ENCODE assay signal across 17 mouse cellular contexts in the genomic region with DNA sequence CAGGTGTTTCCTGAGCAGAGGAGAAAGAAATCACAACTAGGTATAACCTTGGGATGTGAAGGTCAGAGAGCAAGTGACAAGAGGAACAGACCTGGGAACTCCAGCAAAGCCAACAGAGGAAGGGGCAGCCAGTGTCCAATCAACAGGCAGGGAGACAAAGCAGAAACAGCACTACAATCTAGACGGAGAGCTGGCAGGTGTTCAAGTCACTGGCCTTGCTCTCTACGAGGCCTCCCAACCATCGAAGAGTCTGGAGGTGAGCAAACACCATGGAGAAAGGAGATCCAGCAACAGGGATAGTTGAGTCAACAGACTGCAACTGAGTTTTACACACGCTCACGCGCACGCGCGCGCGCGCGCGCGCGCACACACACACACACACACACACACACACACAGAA. TPM values are rescaled to one million over a fixed set of nuclear protein-coding genes. Genes with fewer than 3 reads are reported as not detected.
DNase-seq lines count a peak whose midpoint lies in the region; ATAC-seq and TF ChIP-seq lines count a peak whose summit lies in the region.
"Had no signal": no experiment of that assay in that cellular context is flagged by ENCODE, and none has a peak within 500 bp of the region (broad histone marks: within the 10 kb centered on the region; RNA-seq: fewer than 3 reads in every experiment).

No protein-coding gene starts in this region.

- no peak for TF ChIP-seq CTCF in intestine, postnatal 0 days (IDR thresholded peaks at IDR 0.05; ENCODE audit: low read depth)
- TF ChIP-seq CTCF in E14TG2a.4 (conservative IDR thresholded peaks at IDR 0.05; ENCODE audit: low read length): no peak

- H3K4me1 ChIP-seq in heart, embryonic 10.5 days: peaks cover 59% of the 10 kb centered on the region
- peaks cover 54% of the 10 kb centered on the region for H3K4me1 ChIP-seq in intestine, embryonic 15.5 days (replicated peaks)
- peaks cover 22% of the 10 kb centered on the region for H3K4me1 ChIP-seq in intestine, postnatal 0 days (replicated peaks; ENCODE audit: control insufficient read depth, insufficient read depth, low read length)
- peaks cover 95% of the 10 kb centered on the region for H3K4me1 ChIP-seq in E14TG2a.4 (replicated peaks; ENCODE audit: low read depth, low read length)
- peaks cover 29% of the 10 kb centered on the region for H3K4me1 ChIP-seq in embryonic facial prominence, embryonic 12.5 days
- H3K4me1 ChIP-seq: midbrain, embryonic 12.5 days; neural tube, embryonic 13.5 days had no signal

- peaks cover 3% of the 10 kb centered on the region; the same call in 1 of the 2 replicates for H3K27me3 ChIP-seq in heart, embryonic 10.5 days (ENCODE audit: insufficient read depth, poor library complexity, severe bottlenecking)
- H3K27me3 ChIP-seq in intestine, embryonic 15.5 days (replicated peaks): no peaks in the 10 kb centered on the region
- no peaks in the 10 kb centered on the region for H3K27me3 ChIP-seq in intestine, postnatal 0 days (replicated peaks; ENCODE audit: control insufficient read depth, insufficient read depth, low read length)
- no peaks in the 10 kb centered on the region for H3K27me3 ChIP-seq in E14TG2a.4 (ENCODE audit: insufficient read depth, low read length)
- no peaks in the 10 kb centered on the region for H3K27me3 ChIP-seq in embryonic facial prominence, embryonic 12.5 days
- H3K27me3 ChIP-seq: kidney, embryonic 15.5 days; limb, embryonic 13.5 days; lung, embryonic 15.5 days; midbrain, embryonic 12.5 days; neural tube, embryonic 13.5 days had no signal

- peak overlapping the region; percentile 67 for H3K27ac ChIP-seq in heart, embryonic 10.5 days
- H3K27ac ChIP-seq in intestine, embryonic 15.5 days: 0 out of 2 replicates have a peak overlapping the region, but pooled peaks have one; percentile 2
- no peak overlapping the region for H3K27ac ChIP-seq in intestine, postnatal 0 days (ENCODE audit: low read depth, low read length)
- 0 out of 2 replicates have a peak overlapping the region, but pooled peaks have one; percentile 17 for H3K27ac ChIP-seq in embryonic facial prominence, embryonic 12.5 days
- H3K27ac ChIP-seq: kidney, embryonic 15.5 days; limb, embryonic 13.5 days; midbrain, embryonic 12.5 days; neural tube, embryonic 13.5 days had no signal

- H3K9me3 ChIP-seq in heart, embryonic 10.5 days: no peaks in the 10 kb centered on the region
- no peaks in the 10 kb centered on the region for H3K9me3 ChIP-seq in intestine, embryonic 15.5 days
- H3K9me3 ChIP-seq in intestine, postnatal 0 days (ENCODE audit: control insufficient read depth): no peaks in the 10 kb centered on the region
- H3K9me3 ChIP-seq in E14TG2a.4 (ENCODE audit: low read length): no peaks in the 10 kb centered on the region
- H3K9me3 ChIP-seq in embryonic facial prominence, embryonic 12.5 days: no peaks in the 10 kb centered on the region
- H3K9me3 ChIP-seq: kidney, embryonic 15.5 days; limb, embryonic 13.5 days; lung, embryonic 15.5 days; midbrain, embryonic 12.5 days; neural tube, embryonic 13.5 days had no signal

- H3K4me2 ChIP-seq in intestine, embryonic 15.5 days (replicated peaks): no peak overlapping the region
- H3K4me2 ChIP-seq in intestine, postnatal 0 days (replicated peaks; ENCODE audit: low read depth): no peak overlapping the region
- H3K4me2 ChIP-seq in embryonic facial prominence, embryonic 12.5 days (replicated peaks): no peak overlapping the region
- H3K4me2 ChIP-seq: kidney, embryonic 15.5 days; limb, embryonic 13.5 days; lung, embryonic 15.5 days; midbrain, embryonic 12.5 days; neural tube, embryonic 13.5 days had no signal

- ATAC-seq in intestine, embryonic 15.5 days: no peak
- ATAC-seq in intestine, postnatal 0 days: no peak
- no peak for ATAC-seq in embryonic facial prominence, embryonic 12.5 days (ENCODE audit: insufficient number of reproducible peaks, insufficient read depth, low FRiP score, low TSS enrichment)
- ATAC-seq: inflammation-experienced regulatory T-cells, adult 6 months had no signal

- no peak overlapping the region for H3K4me3 ChIP-seq in heart, embryonic 10.5 days
- no peak overlapping the region for H3K4me3 ChIP-seq in intestine, embryonic 15.5 days (replicated peaks)
- H3K4me3 ChIP-seq in intestine, postnatal 0 days (ENCODE audit: low read depth, low read length): no peak overlapping the region
- peak overlapping the region; percentile 60 for H3K4me3 ChIP-seq in E14TG2a.4 (replicated peaks; ENCODE audit: low read length)
- H3K4me3 ChIP-seq in embryonic facial prominence, embryonic 12.5 days: no peak overlapping the region
- H3K4me3 ChIP-seq: erythroblast, embryonic 14.5 days; kidney, embryonic 15.5 days; limb, embryonic 13.5 days; lung, embryonic 15.5 days; midbrain, embryonic 12.5 days; neural tube, embryonic 13.5 days had no signal

- no peak for DNase-seq in heart, embryonic 10.5 days (ENCODE audit: low spot score)
- no peak for DNase-seq in heart, adult 11 months
- no peak for DNase-seq in thymus, adult 18-20 months
- no peak for DNase-seq in urinary bladder, postnatal 25 days (ENCODE audit: low spot score)
- DNase-seq: cerebellum, adult 11 months; gastrocnemius, postnatal 25 days had no signal

- no peak overlapping the region for H3K9ac ChIP-seq in intestine, embryonic 15.5 days
- H3K9ac ChIP-seq in intestine, postnatal 0 days (ENCODE audit: low read depth, low read length): no peak overlapping the region
- no peak overlapping the region for H3K9ac ChIP-seq in embryonic facial prominence, embryonic 12.5 days
- H3K9ac ChIP-seq: kidney, embryonic 15.5 days; limb, embryonic 13.5 days; lung, embryonic 15.5 days; midbrain, embryonic 12.5 days; neural tube, embryonic 13.5 days had no signal

- 88% methylated on average over 15 of the region's 16 CpGs for WGBS in heart, embryonic 10.5 days
- 86% methylated on average over 16 of the region's 16 CpGs for WGBS in intestine, embryonic 15.5 days
- WGBS in intestine, postnatal 0 days: 82% methylated on average over 16 of the region's 16 CpGs
- 93% methylated on average over 6 of the region's 16 CpGs for WGBS in embryonic facial prominence, embryonic 12.5 days

- no peaks in the 10 kb centered on the region for H3K36me3 ChIP-seq in heart, embryonic 10.5 days
- no peaks in the 10 kb centered on the region for H3K36me3 ChIP-seq in intestine, embryonic 15.5 days
- no peaks in the 10 kb centered on the region for H3K36me3 ChIP-seq in intestine, postnatal 0 days (ENCODE audit: control insufficient read depth, insufficient read depth)
- H3K36me3 ChIP-seq in E14TG2a.4 (ENCODE audit: insufficient read depth, low read length): peaks cover 16% of the 10 kb centered on the region
- H3K36me3 ChIP-seq in embryonic facial prominence, embryonic 12.5 days: no peaks in the 10 kb centered on the region
- H3K36me3 ChIP-seq: kidney, embryonic 15.5 days; lung, embryonic 15.5 days; midbrain, embryonic 12.5 days; neural tube, embryonic 13.5 days had no signal

RNA-seq across cellular contexts. Expression of gene Tns3, which starts 24.6 kb away (rescaled TPM):
- 12.7 and 17.0 TPM in 2 replicates for polyA plus RNA-seq in heart, embryonic 10.5 days (2016; fragmentation: Nextera tagmentation; extraction: Ambion mirVana)
- polyA plus RNA-seq in intestine, embryonic 15.5 days (2015; fragmentation: Nextera tagmentation; extraction: Ambion mirVana): 21.1 and 22.9 TPM in 2 replicates
- 10.5 and 11.4 TPM in 2 replicates for polyA plus RNA-seq in intestine, postnatal 0 days (2015; fragmentation: Nextera tagmentation; extraction: Ambion mirVana)
- polyA plus RNA-seq in embryonic facial prominence, embryonic 12.5 days (2016; fragmentation: Nextera tagmentation; extraction: Ambion mirVana): 33.0 and 35.5 TPM in 2 replicates
